Mouse (Mus musculus) gastrocnemius, adult 18-20 months (tissue): ENCODE measurements around the gene Fgl2. TPM values are rescaled to one million over a fixed set of nuclear protein-coding genes. Genes with fewer than 3 reads are reported as not detected.
"Not testable (repeated sequence)": the region's sequence is repeated elsewhere in the genome, so short reads cannot be mapped to it uniquely, and the experiment has no call there.

ENCODE experiments used
- DNase-seq: peaks from one replicate; pipeline ENCODE4 v3.0.0; 2021; ENCODE audit warnings: low spot score
- long read RNA-seq, 2 experiments: library from polyadenylated mRNA; stranded (forward); transcript quantifications; one replicate each; pipeline ENCODE4 v2.0.0; 2021
- total RNA-seq, 2 experiments: library from RNA; stranded (reverse); gene quantifications; 2 replicates each; pipeline ENCODE4 v1.2.3; 2021

The Fgl2 gene
- total RNA-seq: 1 to 10 TPM; 4.0 to 4.8 TPM
- long read RNA-seq, experiment 1, partial matches to known transcripts: 0 of 2 reads
- long read RNA-seq, experiment 1, other reads (novel, unspliced or antisense): 0 of 2 reads
- long read RNA-seq, experiment 2, partial matches to known transcripts: 1 of 3 reads
- long read RNA-seq, experiment 2, other reads (novel, unspliced or antisense): 0 of 3 reads

DNA sequence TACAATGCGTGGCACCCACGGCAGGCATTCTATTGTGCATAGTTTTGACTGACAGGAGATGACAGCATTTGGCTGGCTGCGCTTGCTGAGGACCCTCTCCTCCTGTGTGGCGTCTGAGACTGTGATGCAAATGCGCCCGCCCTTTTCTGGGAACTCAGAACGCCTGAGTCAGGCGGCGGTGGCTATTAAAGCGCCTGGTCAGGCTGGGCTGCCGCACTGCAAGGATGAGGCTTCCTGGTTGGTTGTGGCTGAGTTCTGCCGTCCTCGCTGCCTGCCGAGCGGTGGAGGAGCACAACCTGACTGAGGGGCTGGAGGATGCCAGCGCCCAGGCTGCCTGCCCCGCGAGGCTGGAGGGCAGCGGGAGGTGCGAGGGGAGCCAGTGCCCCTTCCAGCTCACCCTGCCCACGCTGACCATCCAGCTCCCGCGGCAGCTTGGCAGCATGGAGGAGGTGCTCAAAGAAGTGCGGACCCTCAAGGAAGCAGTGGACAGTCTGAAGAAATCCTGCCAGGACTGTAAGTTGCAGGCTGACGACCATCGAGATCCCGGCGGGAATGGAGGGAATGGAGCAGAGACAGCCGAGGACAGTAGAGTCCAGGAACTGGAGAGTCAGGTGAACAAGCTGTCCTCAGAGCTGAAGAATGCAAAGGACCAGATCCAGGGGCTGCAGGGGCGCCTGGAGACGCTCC is at the start of gene Fgl2:
Fgl2 (plus strand) TSS at position 150 of the 687 bp plus-strand sequence.
- peak; percentile 61 for DNase-seq

DNA sequence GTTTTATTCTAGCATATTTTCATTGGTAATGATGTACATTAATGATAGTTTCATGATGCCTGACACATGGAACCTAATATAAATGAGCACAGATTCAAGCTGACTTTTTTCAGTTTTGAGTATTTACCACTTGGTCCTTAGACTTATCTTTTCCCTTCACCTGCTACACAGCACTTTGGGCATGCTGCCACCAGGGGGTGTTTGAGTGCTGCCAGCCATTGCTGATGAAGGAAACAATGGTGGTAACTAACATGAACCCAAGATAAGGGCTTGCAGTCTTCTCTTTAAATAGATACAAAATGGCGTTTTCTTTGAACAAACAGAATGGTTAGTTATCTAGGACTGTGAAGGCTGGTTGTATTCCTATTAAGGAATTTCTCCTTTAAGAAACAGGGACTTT is 45.9 kb upstream of the Fgl2 start:
- peak; percentile 60 for DNase-seq

DNA sequence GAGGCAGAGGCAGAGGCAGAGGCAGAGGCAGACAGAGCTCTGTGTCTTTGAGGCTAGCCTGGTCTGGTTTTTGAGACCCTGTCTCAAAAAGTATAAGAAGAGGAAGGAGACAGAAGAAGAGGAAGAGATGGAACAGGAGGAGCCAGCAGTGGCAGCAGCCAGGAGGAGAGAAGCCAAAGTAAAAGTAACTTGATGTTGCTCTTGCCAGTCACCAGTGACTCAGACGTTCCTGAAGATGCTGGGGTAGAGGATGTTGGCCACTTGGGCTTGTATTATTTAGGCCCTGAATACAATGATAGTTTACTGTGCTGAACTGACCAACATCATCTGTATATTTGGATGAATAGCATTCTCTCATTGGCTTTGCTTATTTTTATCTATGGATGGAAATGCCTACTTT is 43.9 kb upstream of the Fgl2 start:
- DNase-seq: peak; percentile 25

DNA sequence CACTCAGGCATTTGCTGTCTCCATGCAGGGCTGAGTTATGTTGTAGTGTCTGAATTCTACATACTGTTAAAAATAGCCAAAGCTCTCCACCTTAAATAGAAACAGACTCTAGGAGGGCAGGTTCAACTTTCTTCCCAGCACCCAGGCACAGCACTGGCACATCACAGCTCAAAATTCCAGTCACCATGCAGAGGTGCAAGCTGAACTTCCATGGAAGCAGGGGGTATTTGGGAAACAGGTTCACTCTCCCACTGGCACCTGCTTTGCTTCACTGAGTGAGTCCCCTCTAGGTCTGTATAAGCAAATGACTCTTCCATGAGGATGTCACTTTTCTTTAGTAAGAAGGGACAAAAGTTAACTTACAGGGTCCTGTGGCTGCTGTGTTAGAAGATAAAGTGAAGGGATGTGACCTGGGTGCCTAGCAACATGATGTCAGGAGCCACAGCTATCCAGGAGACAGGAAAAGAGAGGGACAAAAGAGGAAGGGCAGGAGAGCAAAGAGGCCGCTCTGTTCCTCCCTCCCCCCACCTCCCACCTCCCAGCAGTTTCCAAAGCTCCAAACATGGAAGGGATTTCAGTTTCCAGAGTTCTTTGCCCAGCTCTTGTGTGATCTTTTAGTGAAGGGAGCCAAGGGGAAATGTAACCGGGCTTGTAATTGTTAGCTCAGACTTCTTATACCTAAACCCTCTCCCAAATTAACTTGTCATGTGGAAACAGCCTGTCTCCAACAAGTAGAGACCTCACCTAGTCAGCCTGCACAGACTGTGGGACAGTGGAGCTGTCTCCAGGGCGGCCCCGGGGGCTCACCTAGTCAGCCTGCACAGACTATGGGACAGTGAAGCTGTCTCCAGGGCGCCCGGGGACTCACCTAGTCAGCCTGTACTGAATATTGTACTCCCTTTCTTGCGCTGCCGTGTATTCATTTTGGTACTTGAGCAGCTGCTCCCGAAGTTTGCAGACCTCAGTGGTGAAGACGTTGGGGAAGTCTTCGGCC is 42.5 kb upstream of the Fgl2 start:
- peak; percentile 31 for DNase-seq

DNA sequence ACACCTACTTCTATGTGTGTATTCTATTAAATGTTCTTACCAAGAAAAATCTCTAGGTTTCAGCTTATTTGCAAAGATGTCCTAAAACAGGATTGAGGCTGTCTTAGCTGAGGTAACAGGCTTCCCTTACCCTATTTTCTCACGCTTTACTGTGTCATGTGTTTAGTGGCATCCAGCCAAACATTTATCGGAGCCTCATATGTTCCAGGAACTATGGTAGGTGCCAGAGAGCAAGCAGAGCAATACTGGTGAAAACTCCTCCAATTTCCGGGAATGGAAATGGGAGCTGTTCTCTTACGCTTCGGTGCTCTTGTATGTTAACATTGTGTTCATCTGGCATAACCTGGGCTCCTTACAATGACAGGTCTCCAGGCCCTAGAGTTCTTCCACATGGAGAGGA is 40.8 kb upstream of the Fgl2 start:
- DNase-seq: no peak

DNA sequence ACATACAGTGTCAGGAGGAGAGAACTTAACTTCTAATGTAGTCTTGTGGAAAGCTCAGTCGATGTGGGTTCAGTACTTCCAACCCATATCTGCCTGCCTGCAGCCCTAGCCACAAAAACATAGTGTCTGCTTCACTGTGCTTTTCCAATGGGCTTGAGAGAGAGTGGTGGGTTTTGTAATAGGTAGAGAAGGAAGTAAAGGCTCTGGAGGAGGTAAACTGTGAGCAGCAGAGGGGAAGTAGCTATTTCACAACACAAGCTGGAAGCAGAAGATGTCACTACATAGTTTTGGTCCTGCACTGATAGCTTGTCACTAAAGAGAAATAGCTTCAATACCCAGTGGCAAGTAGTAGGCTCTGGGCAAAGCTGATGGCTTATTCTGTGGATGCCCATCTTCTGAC is 40.3 kb upstream of the Fgl2 start:
- no peak for DNase-seq

DNA sequence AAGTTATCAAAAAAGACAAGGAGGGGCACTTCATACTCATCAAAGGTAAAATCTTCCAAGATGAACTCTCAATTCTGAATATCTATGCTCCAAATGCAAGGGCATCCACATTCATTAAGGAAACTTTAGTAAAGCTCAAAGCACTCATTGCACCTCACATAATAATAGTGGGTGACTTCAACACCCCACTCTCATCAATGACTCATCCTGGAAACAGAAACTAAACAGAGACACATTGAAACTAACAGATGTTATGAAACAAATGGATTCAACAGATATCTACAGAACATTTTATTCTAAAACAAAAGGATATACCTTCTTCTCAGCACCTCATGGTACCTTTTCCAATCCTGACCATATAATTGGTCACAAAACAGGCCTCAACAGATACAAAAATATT is 30.2 kb upstream of the Fgl2 start:
- DNase-seq: not testable (repeated sequence)

DNA sequence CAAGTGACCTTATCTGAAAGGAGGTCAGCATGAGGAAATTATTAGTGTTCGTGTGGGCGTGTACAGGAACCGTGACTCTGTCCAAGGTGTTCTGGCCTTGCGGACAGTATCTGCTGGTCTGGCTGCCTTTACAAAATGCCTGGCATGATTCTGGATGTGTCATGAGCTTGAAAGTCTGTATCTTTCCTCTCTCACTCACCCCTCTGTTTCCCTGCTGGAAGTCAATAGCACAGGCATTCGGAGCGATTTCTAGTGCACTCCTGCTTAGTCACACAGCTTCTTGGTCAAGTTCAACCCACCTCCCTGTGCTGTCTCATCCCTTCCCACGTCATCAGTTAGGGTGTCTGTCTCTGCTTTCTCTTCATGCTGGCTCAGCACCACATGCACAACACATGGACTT is 24.1 kb upstream of the Fgl2 start:
- DNase-seq: peak; percentile 61

DNA sequence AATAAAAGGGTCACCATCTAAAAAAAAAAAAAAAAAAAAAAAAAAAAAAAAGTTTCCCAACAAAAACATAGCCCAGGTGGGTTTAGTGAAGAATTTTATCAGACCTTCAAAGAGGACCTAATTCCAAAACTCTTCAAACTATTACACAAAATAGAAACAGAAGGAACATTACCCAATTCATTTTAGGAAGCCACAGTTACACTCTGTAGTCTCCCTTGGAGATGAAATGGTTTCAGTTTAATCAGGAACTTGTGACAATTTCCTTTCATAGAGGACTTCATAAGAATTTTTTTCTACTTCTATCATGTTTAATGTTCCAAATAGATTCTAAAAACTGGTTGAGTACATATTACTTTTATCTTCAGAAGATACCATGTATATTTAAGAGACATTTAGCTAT is 20.8 kb upstream of the Fgl2 start:
- no peak for DNase-seq

DNA sequence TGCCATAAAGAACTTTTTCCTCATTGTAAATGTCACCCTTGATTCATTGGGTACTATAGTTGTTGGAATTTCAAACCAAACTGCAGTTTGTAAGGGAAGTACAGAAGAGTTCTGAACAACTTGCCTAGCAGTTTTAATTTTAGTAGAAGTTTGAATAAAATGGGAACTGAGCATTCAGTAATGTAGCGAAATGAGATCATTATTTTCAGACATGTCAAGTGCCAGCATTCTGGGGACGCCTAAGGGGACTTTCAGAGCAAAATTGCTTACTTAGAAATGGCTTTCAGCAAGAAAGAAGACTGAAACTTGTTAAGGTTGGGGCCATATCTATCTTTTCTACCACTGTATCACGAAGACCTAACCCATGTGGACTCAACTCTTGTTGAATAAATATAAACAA is 13.8 kb upstream of the Fgl2 start:
- DNase-seq: no peak

DNA sequence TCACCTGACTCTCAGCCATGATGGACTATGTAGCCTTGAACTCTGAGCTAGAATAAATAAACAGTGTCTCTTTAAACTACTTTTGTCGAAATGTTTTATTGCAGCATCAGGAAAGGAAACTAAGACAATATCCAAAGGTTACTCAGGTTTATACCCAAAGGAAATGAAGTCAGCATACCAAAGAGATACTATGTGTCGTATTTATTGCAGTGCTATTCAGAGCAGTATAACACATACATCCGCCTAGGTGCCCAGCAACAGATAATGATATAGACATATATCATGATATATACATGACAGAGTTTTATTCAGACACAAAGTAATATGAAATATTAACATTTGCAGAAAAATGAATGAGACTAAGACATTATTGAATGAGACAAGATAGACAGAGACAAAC is 9.1 kb upstream of the Fgl2 start:
- no peak for DNase-seq

DNA sequence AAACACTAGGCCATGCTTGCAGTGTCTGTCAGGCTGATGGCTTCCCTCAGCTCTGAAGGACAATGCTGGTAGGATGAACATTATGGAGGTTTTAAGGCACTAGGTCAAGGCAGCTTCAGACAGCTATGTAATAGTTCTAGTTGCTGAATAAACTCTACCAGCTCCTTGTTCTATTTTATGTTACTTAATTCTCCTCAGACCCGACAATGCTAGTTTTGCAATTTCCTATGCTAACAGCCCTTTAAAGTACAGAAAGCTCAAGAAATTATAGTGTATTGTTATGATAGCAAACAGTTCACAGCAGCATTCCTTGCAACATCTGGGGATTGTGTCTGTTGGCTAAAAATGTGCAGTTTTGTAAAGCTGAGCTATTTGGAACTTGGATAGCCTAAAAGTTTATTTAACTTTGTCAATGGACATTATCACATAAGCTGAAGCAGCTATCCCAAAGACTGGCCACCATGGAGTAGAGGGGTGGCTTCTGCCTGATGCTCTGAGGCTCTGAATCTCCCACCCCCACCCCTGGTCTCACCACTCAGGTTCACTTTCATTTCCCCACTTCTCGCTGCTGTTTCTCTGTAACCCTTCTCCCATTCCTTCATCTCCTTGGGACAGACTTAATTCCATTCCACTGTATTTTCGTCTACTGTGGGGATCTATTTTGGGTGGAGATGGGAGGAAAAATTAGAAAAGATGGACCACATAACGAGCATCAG is 5.9 kb upstream of the Fgl2 start:
- DNase-seq: no peak

DNA sequence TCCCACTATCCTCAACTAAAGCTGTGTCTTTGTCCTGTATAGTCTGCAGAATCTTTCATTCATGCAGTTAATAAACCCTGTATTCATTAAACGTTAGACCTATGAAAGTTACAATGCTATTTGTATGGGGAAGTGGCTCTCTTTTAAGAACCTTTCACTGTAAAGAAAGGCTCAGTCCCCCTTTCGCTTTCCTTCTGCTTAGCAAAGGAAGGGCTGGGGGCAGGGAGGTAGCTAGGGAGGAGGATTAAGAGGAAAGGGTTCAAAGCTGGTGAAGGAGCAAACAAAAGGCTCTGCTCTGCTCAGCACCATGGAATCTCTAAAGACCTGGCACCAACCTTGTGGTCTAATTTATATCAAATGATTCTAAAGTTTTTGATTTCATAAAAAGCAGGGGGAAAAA is 4.9 kb upstream of the Fgl2 start:
- DNase-seq: no peak

DNA sequence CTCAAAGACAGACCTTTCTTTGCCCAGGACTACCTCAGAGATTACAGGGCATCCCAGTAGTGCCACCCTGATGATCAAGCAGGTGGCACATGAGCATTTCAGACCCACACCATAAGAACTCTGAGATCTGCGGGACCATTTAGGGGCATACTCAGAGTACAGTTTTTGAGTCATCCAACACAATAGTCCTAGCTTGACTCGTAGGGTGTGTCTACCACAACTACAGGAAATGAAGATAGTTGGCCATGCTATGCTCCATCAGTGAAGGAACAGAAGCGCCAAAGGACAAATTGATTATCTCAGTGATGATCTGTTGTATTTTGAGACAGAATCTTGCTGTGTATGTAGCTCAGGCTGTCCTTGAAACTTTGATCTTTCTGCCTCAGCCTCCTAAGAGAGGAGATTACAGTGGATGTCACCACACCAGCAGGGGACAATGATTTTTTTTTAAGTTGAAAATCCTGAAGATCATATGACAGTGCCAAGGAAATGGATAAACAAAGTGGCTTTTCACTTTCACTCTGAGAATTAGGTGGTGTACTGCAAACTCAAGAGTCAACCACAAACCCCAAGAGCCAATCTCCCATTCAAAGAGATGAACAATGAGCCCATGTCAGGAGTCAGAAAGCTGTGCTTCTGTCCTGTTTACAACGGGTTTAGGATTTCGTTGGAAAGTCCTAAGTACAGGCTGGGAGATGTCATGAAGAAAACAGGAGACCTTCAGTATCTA is 2.1 kb upstream of the Fgl2 start:
- no peak for DNase-seq

DNA sequence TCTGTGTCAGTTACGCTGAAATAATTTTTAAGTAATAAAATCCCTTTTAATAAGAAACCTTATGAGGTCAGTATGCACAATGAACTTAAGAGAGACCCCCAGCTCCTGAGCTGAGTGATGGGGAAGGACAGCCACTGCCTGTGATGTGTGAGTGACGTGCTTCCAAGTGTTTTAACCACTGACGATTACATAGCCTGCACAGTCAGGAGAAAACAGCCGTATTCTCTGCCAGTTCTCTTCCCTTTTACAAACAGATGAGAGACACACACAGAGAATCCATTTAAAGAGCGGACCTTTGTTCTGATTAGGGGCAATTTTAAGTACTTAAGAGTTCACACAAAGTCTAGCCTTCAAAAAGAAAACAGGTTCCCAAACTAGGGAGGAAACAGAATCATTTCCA is 522 bp upstream of the Fgl2 start:
- DNase-seq: no peak

DNA sequence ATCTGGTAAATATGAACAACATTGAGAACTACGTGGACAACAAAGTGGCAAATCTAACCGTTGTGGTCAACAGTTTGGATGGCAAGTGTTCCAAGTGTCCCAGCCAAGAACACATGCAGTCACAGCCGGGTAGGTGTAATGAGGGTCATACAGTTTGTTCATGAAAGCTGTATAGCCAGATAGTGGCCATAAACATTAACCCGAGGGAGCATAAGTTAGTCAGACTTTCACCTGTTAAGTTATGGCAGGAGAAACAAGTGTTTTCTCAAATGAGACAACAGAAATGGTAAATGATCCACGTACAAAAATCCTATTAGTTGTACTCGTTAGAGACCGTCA is 707 bp downstream of the Fgl2 start:
- no peak for DNase-seq

DNA sequence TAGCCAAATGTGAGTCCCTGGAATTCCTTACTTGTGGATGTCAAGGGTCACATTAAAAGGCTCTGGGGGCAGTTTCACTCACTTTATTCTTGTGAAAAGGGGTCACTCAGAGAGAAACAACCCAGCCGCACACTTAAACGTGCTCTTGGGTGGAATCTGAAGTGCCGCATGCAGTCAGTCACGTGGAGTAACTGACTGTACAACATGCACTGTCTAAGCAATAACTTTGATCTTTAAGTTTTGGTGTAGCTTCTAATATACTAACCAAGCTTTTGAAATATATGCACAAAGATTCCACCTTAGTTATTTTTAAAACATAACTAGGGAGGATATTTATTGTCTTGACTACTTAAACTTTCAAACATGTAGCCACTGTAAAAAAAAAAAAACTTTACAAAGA is 4.5 kb downstream of the Fgl2 start:
- DNase-seq: no peak

DNA sequence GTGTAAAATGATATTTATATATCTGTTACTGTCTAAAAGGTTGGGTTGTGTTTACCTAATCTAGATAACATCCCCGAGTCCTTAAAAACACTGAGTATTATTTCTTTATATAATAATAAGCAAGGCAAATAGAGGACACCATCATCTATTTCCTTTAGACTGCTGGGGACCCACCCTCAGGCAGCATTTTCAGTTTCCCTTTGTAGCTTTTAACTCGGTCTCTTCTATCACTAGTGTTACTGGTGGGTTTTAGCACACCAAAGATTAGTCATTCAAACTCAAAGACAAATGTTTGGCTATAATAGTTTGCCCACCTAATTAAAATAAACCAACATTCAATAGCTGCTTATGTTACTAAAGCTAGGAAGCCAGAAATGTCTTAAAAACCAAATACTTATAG is 6.0 kb downstream of the Fgl2 start:
- DNase-seq: no peak

DNA sequence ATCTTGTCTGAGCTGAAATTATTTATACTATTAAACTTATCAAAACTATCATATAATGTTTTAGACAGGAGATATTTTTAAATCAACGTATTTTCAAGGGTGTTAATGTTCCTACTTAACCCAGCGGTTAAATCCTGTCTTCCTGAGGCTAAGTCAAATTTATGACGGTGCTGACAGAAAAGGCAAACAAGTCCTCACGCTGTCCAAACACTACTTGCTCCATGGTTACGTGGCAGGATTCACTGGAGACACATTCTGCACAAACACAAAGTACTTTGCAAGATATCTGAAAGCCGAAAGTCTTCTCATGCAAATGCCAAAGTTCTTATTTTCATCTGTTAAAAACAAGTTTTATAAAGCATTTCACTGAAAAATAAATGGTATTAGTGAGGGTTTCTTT is 9.5 kb downstream of the Fgl2 start:
- DNase-seq: peak; percentile 13

DNA sequence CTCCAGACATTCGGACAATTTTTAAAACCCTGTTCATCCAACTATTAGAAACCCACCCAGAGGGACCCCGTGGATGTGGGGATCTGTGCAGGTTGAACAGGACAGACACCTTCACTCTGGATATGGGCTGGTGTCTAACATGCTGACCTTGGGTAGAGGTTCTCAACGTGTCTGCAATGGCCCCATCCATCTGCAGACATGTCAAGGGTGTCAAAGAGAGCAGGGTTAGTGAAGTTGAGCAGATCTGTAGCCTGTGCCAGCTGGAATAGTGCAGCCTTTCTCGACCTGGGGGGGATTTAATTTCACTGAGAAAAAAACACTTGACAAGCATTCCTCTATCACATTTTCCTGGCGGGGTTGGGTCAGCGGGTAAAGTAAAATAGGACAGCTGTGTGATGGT is 10.2 kb downstream of the Fgl2 start:
- no peak for DNase-seq
